Mouse (Mus musculus) lung, embryonic 14.5 days (tissue): ENCODE measurements at regions not wholly inside any gene's neighbourhood (a gene's known extent, or its start where the extent isn't known, plus 50 kb on each side); places are given as distances from the start of the nearest gene placed in this dataset.

Experiments
- ATAC-seq: fragments of 200-750 bp; cut with Nextera tagmentation; 2 replicates; pipeline ENCODE4 v1.8.0; 2017; ENCODE audit warnings: mild to moderate bottlenecking, moderate TSS enrichment, moderate library complexity; ENCODE audit not compliant: insufficient read depth
- DNase-seq: peaks from one replicate; pipeline ENCODE4 v3.0.0-alpha.2; 2015
- H3K27ac ChIP-seq: fragments of 300-500 bp; sonication (generic); 2 replicates; pipeline ENCODE4 v1.5.1; 2014; ENCODE audit warnings: low read depth, mild to moderate bottlenecking, moderate library complexity
- H3K27me3 ChIP-seq: fragments of 300-500 bp; sonication (generic); 2 replicates; pipeline ENCODE4 v1.6.1; 2014; ENCODE audit warnings: low read length, control low read depth; ENCODE audit not compliant: insufficient read depth
- H3K36me3 ChIP-seq: fragments of 300-500 bp; sonication (generic); 2 replicates; pipeline ENCODE4 v1.6.1; 2014; ENCODE audit warnings: control low read depth; ENCODE audit not compliant: insufficient read depth
- H3K4me1 ChIP-seq: fragments of 300-500 bp; sonication (generic); 2 replicates; pipeline ENCODE4 v1.6.1; 2014; ENCODE audit warnings: antibody characterized with exemption, control low read depth; ENCODE audit not compliant: insufficient read depth
- H3K4me2 ChIP-seq: fragments of 300-500 bp; sonication (generic); 2 replicates; pipeline ENCODE4 v1.6.1; 2014; ENCODE audit warnings: mild to moderate bottlenecking
- H3K4me3 ChIP-seq: fragments of 300-500 bp; sonication (generic); 2 replicates; pipeline ENCODE4 v1.5.1; 2014; ENCODE audit warnings: low read depth, low read length
- H3K9ac ChIP-seq: fragments of 300-500 bp; sonication (generic); 2 replicates; pipeline ENCODE4 v1.6.1; 2014
- H3K9me3 ChIP-seq: fragments of 300-500 bp; sonication (generic); 2 replicates; pipeline ENCODE4 v1.6.1; 2016; ENCODE audit warnings: low read depth, low read length, control low read depth
- CTCF ChIP-seq: IDR thresholded peaks from 2 replicates; pipeline ENCODE4 v1.5.1; 2016; ENCODE audit warnings: antibody characterized with exemption, low read depth
- WGBS: fragments of 180-500 bp; shearing (Covaris S2); extraction: QIAGEN DNeasy Blood & Tissue Kit; methylation state at CpG from one replicate; pipeline ENCODE4 v1.1.7; 2014; 5-methylcytosine and 5-hydroxymethylcytosine counted together

DNA sequence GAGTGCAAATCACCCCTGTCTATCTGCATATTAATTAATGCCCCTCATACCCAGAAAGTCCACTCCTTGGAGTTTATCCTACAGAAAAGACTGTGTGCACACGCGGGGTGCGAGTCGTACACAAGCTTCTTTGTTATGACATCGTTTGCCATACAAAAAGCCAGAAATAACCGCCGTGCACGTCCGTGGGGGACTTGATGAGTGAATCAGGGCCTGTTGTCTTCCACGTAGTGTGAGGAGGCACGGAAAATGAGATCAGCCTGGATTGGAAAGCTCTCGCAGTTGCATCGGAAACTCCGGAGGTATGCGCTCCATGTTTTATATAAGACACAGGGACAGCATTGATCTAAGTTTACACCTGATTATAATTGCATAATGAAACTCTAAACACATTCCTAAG, 120.3 kb downstream of the Etnk1 start:
- Histone ChIP-seq H3K4me1 (no peaks in the 10 kb centered on the region), H3K4me2 (no peak overlapping the region), H3K9me3 (no peaks in the 10 kb centered on the region), H3K36me3 (no peaks in the 10 kb centered on the region), H3K9ac (no peak overlapping the region), H3K4me3 (no peak overlapping the region), H3K27me3 (no peaks in the 10 kb centered on the region), H3K27ac (no peak overlapping the region)
- TF ChIP-seq CTCF = no peak
- WGBS = 91% methylated on average over 15 of the region's 15 CpGs
- no peak for DNase-seq
- ATAC-seq = no peak

DNA sequence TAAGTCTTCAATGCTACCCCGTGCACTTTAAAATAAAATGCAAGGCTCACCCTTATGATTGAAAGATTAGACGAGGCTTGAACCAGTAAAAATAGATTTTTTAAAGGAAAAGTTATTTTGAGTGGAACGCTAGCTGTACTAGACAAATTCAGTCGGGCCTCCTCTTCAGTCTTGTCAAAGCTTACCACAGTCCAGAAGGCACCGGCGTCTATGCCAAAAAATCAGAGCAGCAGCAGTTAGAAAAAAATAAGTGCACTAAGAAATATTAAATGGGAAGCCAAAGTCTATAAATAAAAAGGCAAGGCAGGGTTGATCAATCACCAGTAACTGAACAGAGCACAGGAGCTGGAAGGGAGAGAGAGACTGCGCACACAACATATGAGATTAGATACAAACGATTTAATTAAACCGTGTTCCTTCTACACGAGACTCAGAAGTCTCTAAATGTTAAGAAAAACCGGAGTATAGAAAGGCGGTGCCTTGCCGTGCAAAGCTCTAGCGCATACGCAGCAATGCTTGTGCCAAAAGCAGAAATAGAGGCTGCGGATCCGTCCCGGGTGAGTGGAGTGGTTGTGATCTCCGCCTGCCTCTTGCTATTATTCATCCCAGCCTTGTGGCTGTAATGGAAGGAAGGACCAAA, 121.6 kb downstream of the Etnk1 start:
- H3K27ac ChIP-seq = no peak overlapping the region
- H3K4me1 ChIP-seq = no peaks in the 10 kb centered on the region
- WGBS = 78% methylated on average over 19 of the region's 19 CpGs
- no peak overlapping the region for H3K9ac ChIP-seq
- H3K4me2 ChIP-seq = no peak overlapping the region
- ATAC-seq (no peak), DNase-seq (no peak)
- no peaks in the 10 kb centered on the region for H3K9me3 ChIP-seq
- H3K36me3 ChIP-seq = no peaks in the 10 kb centered on the region
- TF ChIP-seq CTCF = no peak
- H3K27me3 ChIP-seq = no peaks in the 10 kb centered on the region
- H3K4me3 ChIP-seq = no peak overlapping the region

DNA sequence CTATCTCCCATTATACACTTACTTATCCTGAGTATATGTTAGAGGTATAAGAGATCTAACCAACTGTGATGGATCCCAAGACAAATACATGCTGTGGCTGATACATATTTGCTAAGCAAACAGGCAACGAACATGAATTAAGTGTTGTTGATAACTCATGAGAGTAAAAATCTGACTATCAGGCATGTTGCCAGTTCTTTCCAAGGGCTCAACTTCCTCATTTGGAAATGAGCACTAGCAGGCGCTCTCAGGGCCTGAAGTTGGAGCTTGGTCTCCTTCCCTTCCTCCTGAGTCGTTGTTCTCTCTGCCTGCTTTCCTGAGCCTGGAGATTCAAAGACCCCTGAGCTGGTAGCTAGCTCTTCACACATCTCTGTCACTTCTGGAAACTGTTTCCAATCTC, 126.6 kb downstream of the Etnk1 start:
- Histone ChIP-seq H3K27me3 (no peaks in the 10 kb centered on the region), H3K36me3 (no peaks in the 10 kb centered on the region), H3K4me2 (no peak overlapping the region), H3K9ac (no peak overlapping the region), H3K4me1 (0 out of 2 replicates have a peak, but pooled peaks cover 2% of the 10 kb centered on the region), H3K4me3 (no peak overlapping the region), H3K27ac (no peak overlapping the region), H3K9me3 (no peaks in the 10 kb centered on the region)
- DNase-seq = peak; percentile 75
- WGBS = 33% methylated on average over 3 of the region's 3 CpGs
- ATAC-seq = no peak
- no peak for TF ChIP-seq CTCF

DNA sequence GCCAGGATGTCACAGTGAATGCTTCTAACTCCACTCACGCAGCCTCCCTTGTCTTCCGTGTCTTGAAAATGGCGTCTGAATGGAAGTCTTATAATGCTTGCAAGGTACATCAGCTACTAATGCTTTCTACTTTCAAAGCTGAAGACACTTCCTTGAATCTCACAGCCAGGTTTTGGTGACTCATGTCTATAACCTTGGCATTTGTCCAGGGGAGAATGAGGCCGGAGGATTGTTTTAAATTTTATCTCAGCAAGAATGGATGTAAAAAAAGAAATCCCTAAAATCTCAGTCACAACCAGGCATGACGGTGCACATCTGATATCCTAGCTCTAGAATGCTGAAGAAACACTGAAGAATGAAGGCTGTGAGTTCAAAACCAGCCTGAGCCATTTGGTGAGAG, 131.4 kb downstream of the Etnk1 start:
- H3K4me2 ChIP-seq = no peak overlapping the region
- no peak for TF ChIP-seq CTCF
- DNase-seq (no peak), ATAC-seq (no peak)
- WGBS = 68% methylated on average over 5 of the region's 5 CpGs
- H3K9ac ChIP-seq = no peak overlapping the region
- no peaks in the 10 kb centered on the region for H3K27me3 ChIP-seq
- no peaks in the 10 kb centered on the region for H3K9me3 ChIP-seq
- H3K4me1 ChIP-seq = 0 out of 2 replicates have a peak, but pooled peaks cover 2% of the 10 kb centered on the region
- H3K4me3 ChIP-seq = no peak overlapping the region
- H3K27ac ChIP-seq = no peak overlapping the region
- no peaks in the 10 kb centered on the region for H3K36me3 ChIP-seq

DNA sequence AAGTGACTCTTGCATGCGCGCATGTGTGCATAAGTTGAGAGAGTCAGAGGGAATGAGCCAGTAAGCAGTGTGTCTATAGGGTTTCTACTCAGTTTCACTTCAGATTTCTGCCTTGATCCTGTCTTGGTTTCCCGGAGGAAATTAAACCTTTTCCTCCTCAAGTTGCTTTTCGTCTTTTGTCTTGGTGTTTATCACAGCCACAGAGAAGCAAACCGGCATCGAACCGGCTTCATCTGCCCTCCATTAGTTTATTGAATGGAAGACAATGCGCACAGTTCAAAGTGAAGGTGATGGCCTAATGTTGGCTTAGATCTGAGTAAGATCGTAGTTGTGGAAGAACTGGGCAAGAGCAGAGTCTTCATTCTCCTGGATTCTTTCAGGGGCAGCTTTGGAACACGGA, 134.4 kb downstream of the Etnk1 start:
- Histone ChIP-seq H3K27me3 (no peaks in the 10 kb centered on the region), H3K4me1 (no peaks in the 10 kb centered on the region), H3K9me3 (no peaks in the 10 kb centered on the region), H3K4me3 (no peak overlapping the region), H3K36me3 (no peaks in the 10 kb centered on the region), H3K27ac (no peak overlapping the region), H3K4me2 (no peak overlapping the region), H3K9ac (no peak overlapping the region)
- DNase-seq (no peak), ATAC-seq (no peak)
- TF ChIP-seq CTCF = no peak
- 92% methylated on average over 10 of the region's 10 CpGs for WGBS

DNA sequence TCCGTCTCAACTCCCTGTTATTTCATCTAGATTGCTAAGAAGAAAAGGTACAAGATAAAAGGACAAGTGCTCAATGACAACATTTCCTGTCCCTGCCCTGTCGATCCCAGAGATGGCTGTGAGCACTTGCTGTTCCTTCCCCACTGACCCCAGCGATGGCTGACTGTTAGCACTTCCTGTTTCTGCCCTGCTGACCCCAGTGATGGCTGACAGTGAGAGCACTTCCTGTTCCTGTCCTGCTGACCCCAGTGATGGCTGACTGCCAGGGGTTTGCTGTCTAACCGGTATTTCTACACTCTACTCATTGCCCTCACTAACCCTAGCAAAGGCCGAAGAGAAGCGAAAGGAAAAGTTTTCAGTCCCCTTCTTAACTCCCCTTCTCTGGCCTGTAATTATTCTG, 140.3 kb downstream of the Etnk1 start:
- ATAC-seq (peak; percentile 75; the same call in 1 of the 2 replicates), DNase-seq (peak; percentile 82)
- Histone ChIP-seq H3K9ac (no peak overlapping the region), H3K36me3 (no peaks in the 10 kb centered on the region), H3K9me3 (no peaks in the 10 kb centered on the region), H3K4me3 (no peak overlapping the region), H3K27me3 (no peaks in the 10 kb centered on the region), H3K4me2 (no peak overlapping the region), H3K27ac (peak overlapping the region; percentile 28; the same call in 1 of the 2 replicates), H3K4me1 (peaks cover 4% of the 10 kb centered on the region; the same call in 1 of the 2 replicates)
- TF ChIP-seq CTCF = no peak
- WGBS = 37% methylated on average over 6 of the region's 6 CpGs

DNA sequence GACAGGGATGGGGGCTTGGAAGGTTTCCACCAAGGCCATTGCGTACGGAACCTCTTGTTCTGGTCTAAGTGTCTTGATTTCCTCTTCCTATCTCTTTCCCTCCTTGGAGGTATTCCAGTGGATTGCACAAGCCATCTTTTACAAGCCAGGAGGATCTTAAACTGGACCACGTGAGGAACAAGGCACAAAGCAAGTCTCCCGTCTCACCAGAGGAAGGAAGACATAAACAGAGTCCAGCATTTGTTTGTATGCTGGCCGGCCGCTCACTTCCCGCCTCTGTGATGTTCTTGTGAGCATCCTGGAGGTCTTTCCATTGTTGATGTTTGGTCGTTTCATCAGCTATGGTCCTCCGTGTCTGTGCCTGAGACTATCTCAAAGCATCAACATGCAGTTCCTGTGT, 148.8 kb downstream of the Etnk1 start:
- peak; percentile 89 for ATAC-seq
- no peaks in the 10 kb centered on the region for H3K27me3 ChIP-seq
- H3K4me1 ChIP-seq = no peaks in the 10 kb centered on the region

DNA sequence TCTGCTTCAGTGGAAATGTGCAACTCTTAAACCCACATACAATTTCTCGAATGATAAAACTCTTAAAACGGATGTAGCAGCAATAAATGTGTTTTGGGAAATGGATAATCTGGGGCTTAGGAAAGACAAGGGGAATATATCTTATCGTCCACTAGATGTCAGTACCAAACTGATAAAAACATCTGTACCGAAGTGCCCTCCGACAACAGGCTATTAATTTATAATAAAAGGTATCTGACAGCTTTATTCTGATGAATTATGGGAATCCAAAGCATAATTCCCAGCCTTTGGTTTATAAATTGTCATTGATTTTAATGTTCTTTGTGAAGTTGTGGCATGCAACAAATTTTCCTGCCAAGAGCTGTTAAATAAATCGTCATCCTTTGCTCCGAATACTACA, 153.4 kb downstream of the Etnk1 start:
- no peak overlapping the region for H3K27ac ChIP-seq
- no peak overlapping the region for H3K4me2 ChIP-seq
- no peak overlapping the region for H3K4me3 ChIP-seq
- H3K36me3 ChIP-seq = no peaks in the 10 kb centered on the region
- H3K4me1 ChIP-seq = no peaks in the 10 kb centered on the region
- ATAC-seq = no peak
- no peaks in the 10 kb centered on the region for H3K9me3 ChIP-seq
- WGBS = 36% methylated on average over 7 of the region's 7 CpGs
- H3K27me3 ChIP-seq = no peaks in the 10 kb centered on the region
- peak; percentile 71 for TF ChIP-seq CTCF
- DNase-seq = peak; percentile 77
- H3K9ac ChIP-seq = no peak overlapping the region

More for the DNA sequence above, 148.8 kb downstream of the Etnk1 start:
- no peak overlapping the region for H3K9ac ChIP-seq
- peak; percentile 87 for DNase-seq
- H3K36me3 ChIP-seq = no peaks in the 10 kb centered on the region
- TF ChIP-seq CTCF = no peak
- no peak overlapping the region for H3K4me2 ChIP-seq
- no peak overlapping the region for H3K27ac ChIP-seq
- H3K9me3 ChIP-seq = no peaks in the 10 kb centered on the region
- no peak overlapping the region for H3K4me3 ChIP-seq
- WGBS = 32% methylated on average over 9 of the region's 9 CpGs
